8 mouse cellular contexts compared by ENCODE assay signal in the genomic region with DNA sequence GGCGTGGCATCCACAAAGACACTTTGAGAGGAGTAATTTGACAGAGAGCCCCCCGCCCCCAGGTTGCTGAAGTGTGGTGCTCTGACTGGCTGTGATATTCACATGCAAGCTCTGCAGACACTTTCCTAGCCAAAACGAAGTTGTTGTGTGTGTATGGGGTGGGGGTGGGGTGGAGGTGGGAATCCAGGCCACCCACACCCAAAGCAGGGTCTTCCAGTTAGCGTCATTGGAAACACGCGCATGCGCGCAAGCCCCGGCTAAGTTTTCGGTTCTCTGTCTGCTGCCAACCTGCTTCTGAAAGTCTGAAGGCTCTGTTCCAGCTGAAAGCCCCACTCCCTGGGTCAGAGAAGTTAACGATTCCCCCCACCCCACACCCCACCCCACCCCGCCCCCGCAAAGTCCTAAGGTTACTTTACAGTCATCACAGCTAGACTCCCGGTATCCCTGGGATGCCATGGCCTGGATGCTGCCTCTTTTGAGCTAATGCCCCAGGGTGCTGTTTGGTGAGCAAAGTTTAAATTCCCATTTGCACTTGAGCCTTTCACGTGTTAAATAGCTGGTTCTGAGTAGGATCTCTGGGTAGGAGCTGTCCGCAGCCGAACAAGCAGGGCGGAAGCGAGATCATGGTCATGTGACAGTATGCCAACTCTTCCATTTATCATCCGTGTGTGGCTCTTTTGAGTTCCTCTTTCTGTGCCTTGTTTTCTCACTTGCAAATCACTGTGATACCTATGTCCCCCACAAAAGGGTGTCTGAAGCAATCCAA. TPM values are rescaled to one million over a fixed set of nuclear protein-coding genes. Genes with fewer than 3 reads are reported as not detected.
A peak's percentile ranks its signal among the peaks of the same experiment; 100 is the strongest.
DNase-seq lines count a peak whose midpoint lies in the region; ATAC-seq lines count a peak whose summit lies in the region.

No protein-coding gene starts in this region.

- H3K4me3 ChIP-seq in liver, embryonic 16.5 days (ENCODE audit: low read depth, low read length): peak overlapping the region; percentile 42

- peak overlapping the region; percentile 64 for H3K4me2 ChIP-seq in liver, embryonic 16.5 days (ENCODE audit: low read depth, low read length)

- DNase-seq in cerebellum, postnatal 36 days: peak; percentile 10 to 15
- no peak for DNase-seq in cerebellum, adult 8-10 months
- peak; percentile 66 to 68 for DNase-seq in B cell, adult 2 months
- peak; percentile 77 for DNase-seq in embryo, embryonic 11 days
- peak; percentile 78 for DNase-seq in right cerebral cortex, postnatal 4 days
- no peak for DNase-seq in frontal cortex, postnatal 14 days (ENCODE audit: low spot score in 2 of 2)

- no peaks in the 10 kb centered on the region for H3K27me3 ChIP-seq in liver, embryonic 16.5 days (ENCODE audit: control insufficient read depth, insufficient read depth, low read depth, low read length)

- H3K36me3 ChIP-seq in liver, embryonic 16.5 days (ENCODE audit: control insufficient read depth, insufficient read depth): no peaks in the 10 kb centered on the region

- 3% methylated on average over 20 of the region's 20 CpGs for WGBS in liver, embryonic 16.5 days (ENCODE audit: insufficient replicate concordance)

- no peak overlapping the region for H3K27ac ChIP-seq in liver, embryonic 16.5 days (ENCODE audit: low read length)

- H3K9me3 ChIP-seq in liver, embryonic 16.5 days (replicated peaks; ENCODE audit: control insufficient read depth, low read length): no peaks in the 10 kb centered on the region

- H3K9ac ChIP-seq in liver, embryonic 16.5 days (ENCODE audit: low read depth, low read length): no peak overlapping the region

- ATAC-seq in inflammation-experienced regulatory T-cells, adult 6 months: peak; percentile 47
- ATAC-seq in liver, embryonic 16.5 days (ENCODE audit: low read depth): peak; percentile 50; the same call in 1 of the 2 replicates

- peaks cover 2% of the 10 kb centered on the region; the same call in 1 of the 2 replicates for H3K4me1 ChIP-seq in liver, embryonic 16.5 days (ENCODE audit: control insufficient read depth, low read depth, low read length)

RNA-seq across cellular contexts. Expression of gene S1pr3, which starts 7.5 kb away (rescaled TPM):
- under 1 TPM in 1 of 3 experiments, not detected in 2; 0.24 TPM for polyA plus RNA-seq in inflammation-experienced regulatory T-cells, adult 6 months (2017; shearing (Covaris generic))
- polyA plus RNA-seq in liver, embryonic 16.5 days (2015; fragmentation: Nextera tagmentation; extraction: Ambion mirVana): 1.2 and 1.5 TPM in 2 replicates

Comparison
In these comparisons a context has a peak if more than half of its experiments do, and no peak if none do; other contexts are left out.
1. DNase-seq: peak in cerebellum, postnatal 36 days (2 of 2), B cell, adult 2 months (2 of 2), embryo, embryonic 11 days (single experiment) and right cerebral cortex, postnatal 4 days (single experiment); none in cerebellum, adult 8-10 months (single experiment) and frontal cortex, postnatal 14 days (0 of 2).